Mouse (Mus musculus) heart, postnatal 0 days (tissue): ENCODE results near the gene Cckbr.

ENCODE experiments used
- CTCF ChIP-seq: IDR thresholded peaks from 2 replicates; pipeline ENCODE4 v1.5.1; 2016; ENCODE audit warnings: antibody characterized with exemption, control low read depth, low read depth
- EP300 ChIP-seq: IDR thresholded peaks from 2 replicates; pipeline ENCODE4 v1.6.1; 2016; ENCODE audit warnings: antibody characterized with exemption, low read depth

GRCm38 (mm10) chr7:105498854-105499492, 73.4 kb downstream of the Cckbr start:
- no peak for TF ChIP-seq CTCF
- TF ChIP-seq EP300, result no peak
